Mouse (Mus musculus): ENCODE data around the gene Fzd4.
A peak's percentile ranks its signal among the peaks of the same experiment; 100 is the strongest.

Gene Fzd4

GRCm38 (mm10) chr7:89401136-89401858 lies 2.9 kb upstream of the Fzd4 start:
- DNase-seq = no peak

- no peak for DNase-seq
Measured at GRCm38 (mm10) chr7:89401936-89402335, 2.2 kb upstream of the Fzd4 start.

- DNase-seq = peak; percentile 38
Measured at GRCm38 (mm10) chr7:89403053-89403972, 842 bp upstream of the Fzd4 start.

- DNase-seq = peak; percentile 17
Measured at GRCm38 (mm10) chr7:89404734-89405440, 732 bp downstream of the Fzd4 start.

GRCm38 (mm10) chr7:89406011-89406410 lies 1.9 kb downstream of the Fzd4 start:
- DNase-seq = no peak

GRCm38 (mm10) chr7:89407006-89407940 lies 3.1 kb downstream of the Fzd4 start:
- no peak for DNase-seq

GRCm38 (mm10) chr7:89410294-89410693 lies 6.1 kb downstream of the Fzd4 start:
- DNase-seq = no peak

GRCm38 (mm10) chr7:89411346-89411745 lies 7.2 kb downstream of the Fzd4 start:
- no peak for DNase-seq

- DNase-seq = no peak
Measured at GRCm38 (mm10) chr7:89412094-89412493, 7.9 kb downstream of the Fzd4 start.

- DNase-seq = no peak
Measured at GRCm38 (mm10) chr7:89416027-89416426, 11.9 kb downstream of the Fzd4 start.

- no peak for DNase-seq
Measured at GRCm38 (mm10) chr7:89417707-89418106, 13.6 kb downstream of the Fzd4 start.

- DNase-seq = no peak
Measured at GRCm38 (mm10) chr7:89418127-89418653, 14.0 kb downstream of the Fzd4 start.

GRCm38 (mm10) chr7:89418917-89419679 lies 14.9 kb downstream of the Fzd4 start:
- no peak for DNase-seq

- no peak for DNase-seq
Measured at GRCm38 (mm10) chr7:89421294-89421693, 17.1 kb downstream of the Fzd4 start.

- DNase-seq = no peak
Measured at GRCm38 (mm10) chr7:89422650-89423049, 18.5 kb downstream of the Fzd4 start.

GRCm38 (mm10) chr7:89423194-89423593 lies 19.0 kb downstream of the Fzd4 start:
- no peak for DNase-seq

- DNase-seq = no peak
Measured at GRCm38 (mm10) chr7:89423688-89424255, 19.6 kb downstream of the Fzd4 start.

- DNase-seq = no peak
Measured at GRCm38 (mm10) chr7:89424659-89425058, 20.5 kb downstream of the Fzd4 start.

GRCm38 (mm10) chr7:89425803-89426725 lies 21.9 kb downstream of the Fzd4 start:
- no peak for DNase-seq

- DNase-seq = no peak
Measured at GRCm38 (mm10) chr7:89427101-89427500, 22.9 kb downstream of the Fzd4 start.

Data from layer of hippocampus, adult 9-11 months (tissue).